Mouse (Mus musculus): ENCODE measurements around the gene Pfdn6. TPM values are rescaled to one million over a fixed set of nuclear protein-coding genes. Genes with fewer than 3 reads are reported as not detected.
"Not testable (repeated sequence)": the region's sequence is repeated elsewhere in the genome, so short reads cannot be mapped to it uniquely, and the experiment has no call there.

The Pfdn6 gene
- polyA plus RNA-seq, 1 experiment from 2014 or later: 145 TPM

GRCm38 (mm10) chr17:33897114-33897794 is 42.9 kb downstream of the Pfdn6 start:
- TF ChIP-seq CTCF (IDR thresholded peaks at IDR 0.05; ENCODE audit: low read depth): peak; percentile 70
- Histone ChIP-seq H3K9me3 (ENCODE audit: low read depth, low read length) (no peaks in the 10 kb centered on the region), H3K9ac (no peak overlapping the region), H3K4me3 (ENCODE audit: low read depth, low read length) (no peak overlapping the region), H3K36me3 (ENCODE audit: insufficient read depth) (no peaks in the 10 kb centered on the region), H3K4me1 (ENCODE audit: insufficient read depth) (no peaks in the 10 kb centered on the region), H3K27me3 (ENCODE audit: insufficient read depth, low read length) (no peaks in the 10 kb centered on the region), H3K4me2 (no peak overlapping the region), H3K27ac (ENCODE audit: low read depth) (no peak overlapping the region)
- WGBS: 37% methylated on average over 6 of the region's 6 CpGs
- DNase-seq (peak; percentile 84), ATAC-seq (ENCODE audit: insufficient read depth) (no peak)

DNA sequence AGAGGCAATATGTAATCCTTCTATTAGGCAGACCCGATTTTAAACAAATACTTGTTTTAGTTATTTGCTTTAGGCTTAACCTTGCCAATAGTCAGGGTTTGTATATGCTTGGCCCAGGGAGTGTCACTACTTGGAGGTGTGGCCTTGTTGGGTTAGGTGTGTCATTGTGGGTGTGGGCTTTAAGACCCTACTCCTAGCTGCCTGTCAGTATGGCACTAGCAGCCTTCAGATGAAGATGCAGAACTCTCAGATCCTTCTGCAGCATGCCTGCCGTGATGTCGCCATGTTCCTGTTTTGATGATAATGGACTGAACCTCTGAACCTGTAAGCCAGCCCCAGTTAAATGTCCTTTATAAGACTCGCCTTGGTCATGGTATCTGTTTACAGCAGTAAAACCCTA is 47.1 kb downstream of the Pfdn6 start:
- H3K9ac ChIP-seq; ATAC-seq (ENCODE audit: insufficient read depth): not testable (repeated sequence)

DNA sequence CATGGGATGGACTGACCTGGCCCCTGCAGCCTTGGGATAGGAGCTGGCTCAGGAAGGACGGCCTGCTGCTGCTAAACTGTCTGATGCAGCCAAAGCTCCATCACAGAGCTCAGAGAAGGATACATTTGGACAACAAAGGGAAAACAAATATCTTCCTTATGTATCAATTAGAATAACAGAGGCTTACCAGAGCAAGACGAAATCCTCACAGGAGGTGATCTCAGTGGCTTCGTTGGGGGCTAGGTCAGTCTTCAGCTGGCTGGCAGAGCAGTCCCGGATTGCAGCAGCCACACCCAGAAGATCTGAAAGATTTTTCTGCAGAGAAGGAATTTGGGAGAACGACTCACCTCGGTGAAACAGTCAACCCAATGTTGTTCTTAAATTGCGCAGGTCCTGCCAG is 47.7 kb downstream of the Pfdn6 start:
- WGBS: 24% methylated on average over 7 of the region's 7 CpGs

More for the DNA sequence above, 47.1 kb downstream of the Pfdn6 start:
- not testable (repeated sequence) for H3K9me3 ChIP-seq (ENCODE audit: low read depth, low read length); H3K4me3 ChIP-seq (ENCODE audit: low read depth, low read length); H3K4me2 ChIP-seq; H3K27me3 ChIP-seq (ENCODE audit: insufficient read depth, low read length); H3K27ac ChIP-seq (ENCODE audit: low read depth); H3K36me3 ChIP-seq (ENCODE audit: insufficient read depth); H3K4me1 ChIP-seq (ENCODE audit: insufficient read depth); DNase-seq
- WGBS: 60% methylated on average over 4 of the region's 4 CpGs

DNA sequence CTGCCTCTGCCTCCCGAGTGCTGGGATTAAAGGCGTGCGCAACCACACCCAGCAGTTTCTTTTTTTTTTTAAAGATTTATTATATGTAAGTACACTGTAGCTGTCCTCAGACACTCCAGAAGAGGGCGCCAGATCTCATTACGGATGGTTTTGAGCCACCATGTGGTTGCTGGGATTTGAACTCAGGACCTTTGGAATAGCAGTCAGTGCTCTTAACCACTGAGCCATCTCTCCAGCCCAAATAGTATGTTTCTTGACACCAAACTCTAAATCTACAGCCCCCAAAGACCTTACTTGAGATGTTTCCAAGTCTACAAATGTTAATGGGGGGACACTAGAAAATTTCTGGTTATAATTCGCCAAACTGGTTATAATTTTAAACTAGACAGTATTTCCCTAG is 48.3 kb downstream of the Pfdn6 start:
- H3K4me2 ChIP-seq; H3K36me3 ChIP-seq (ENCODE audit: insufficient read depth); H3K4me1 ChIP-seq (ENCODE audit: insufficient read depth); H3K27ac ChIP-seq (ENCODE audit: low read depth); H3K9ac ChIP-seq; H3K4me3 ChIP-seq (ENCODE audit: low read depth, low read length); H3K27me3 ChIP-seq (ENCODE audit: insufficient read depth, low read length); ATAC-seq (ENCODE audit: insufficient read depth); DNase-seq; H3K9me3 ChIP-seq (ENCODE audit: low read depth, low read length): not testable (repeated sequence)
- 63% methylated on average over 6 of the region's 6 CpGs for WGBS

More for the DNA sequence above, 47.7 kb downstream of the Pfdn6 start:
- no peak overlapping the region for H3K4me2 ChIP-seq
- no peak overlapping the region for H3K4me3 ChIP-seq (ENCODE audit: low read depth, low read length)
- no peaks in the 10 kb centered on the region for H3K36me3 ChIP-seq (ENCODE audit: insufficient read depth)
- no peak for ATAC-seq (ENCODE audit: insufficient read depth)
- no peaks in the 10 kb centered on the region for H3K27me3 ChIP-seq (ENCODE audit: insufficient read depth, low read length)
- peaks cover 4% of the 10 kb centered on the region; the same call in 1 of the 2 replicates for H3K4me1 ChIP-seq (ENCODE audit: insufficient read depth)
- no peak overlapping the region for H3K9ac ChIP-seq
- no peak for TF ChIP-seq CTCF (IDR thresholded peaks at IDR 0.05; ENCODE audit: low read depth)
- no peaks in the 10 kb centered on the region for H3K9me3 ChIP-seq (ENCODE audit: low read depth, low read length)
- DNase-seq: no peak
- no peak overlapping the region for H3K27ac ChIP-seq (ENCODE audit: low read depth)

DNA sequence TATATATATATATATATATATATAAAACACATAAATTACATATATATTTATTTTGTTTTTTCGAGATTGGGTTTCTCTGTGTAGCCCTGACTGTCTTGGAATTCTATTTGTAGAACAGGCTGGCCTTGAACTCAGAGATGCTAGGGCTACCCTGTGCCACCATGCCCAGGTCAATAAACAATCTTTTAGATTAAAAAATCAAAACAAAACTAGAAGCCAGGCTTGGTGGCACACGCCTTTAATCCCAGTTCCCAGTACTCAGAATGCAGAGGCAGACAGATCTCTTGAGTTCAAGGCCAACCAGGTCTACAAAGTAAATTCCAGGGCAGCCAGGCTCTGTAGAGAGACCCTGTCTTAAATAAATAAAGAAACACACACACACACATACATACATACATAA is 48.8 kb downstream of the Pfdn6 start:
- Histone ChIP-seq H3K4me2 (no peak overlapping the region), H3K9ac (no peak overlapping the region), H3K4me3 (ENCODE audit: low read depth, low read length) (no peak overlapping the region), H3K4me1 (ENCODE audit: insufficient read depth) (peaks cover 4% of the 10 kb centered on the region; the same call in 1 of the 2 replicates), H3K27ac (ENCODE audit: low read depth) (no peak overlapping the region), H3K36me3 (ENCODE audit: insufficient read depth) (0 out of 2 replicates have a peak, but pooled peaks cover under 1% of the 10 kb centered on the region), H3K27me3 (ENCODE audit: insufficient read depth, low read length) (no peaks in the 10 kb centered on the region), H3K9me3 (ENCODE audit: low read depth, low read length) (no peaks in the 10 kb centered on the region)
- ATAC-seq (ENCODE audit: insufficient read depth) (no peak), DNase-seq (no peak)
- no peak for TF ChIP-seq CTCF (IDR thresholded peaks at IDR 0.05; ENCODE audit: low read depth)
- 56% methylated on average over 2 of the region's 2 CpGs for WGBS

DNA sequence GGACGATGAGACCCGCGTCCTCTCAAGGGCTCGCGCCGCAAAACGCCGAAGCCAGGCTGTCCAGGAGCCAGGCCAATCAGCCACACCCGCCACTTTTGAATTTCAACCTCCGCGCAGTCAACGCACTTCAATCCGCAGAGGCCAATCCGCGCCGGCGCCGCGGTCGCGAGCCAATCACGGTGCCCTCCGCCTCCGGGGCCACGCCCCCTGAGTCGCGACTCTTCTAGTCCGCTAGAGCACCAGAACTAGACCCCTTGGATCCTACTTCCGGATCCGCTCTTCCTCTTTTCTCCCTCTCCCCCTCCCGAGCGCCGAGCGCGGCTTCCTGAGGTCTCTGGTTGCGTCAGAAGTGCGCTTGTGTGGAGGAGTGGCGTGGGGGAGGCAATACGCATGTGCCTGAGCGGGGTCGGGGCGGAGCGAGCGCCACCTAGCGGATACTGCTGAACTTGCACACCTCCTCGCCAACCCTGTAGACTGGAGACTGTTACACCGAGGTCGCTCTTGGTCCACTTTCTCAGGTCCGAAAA is 49.5 kb downstream of the Pfdn6 start, which contains the start of gene Kifc1:
Gene Kifc1, minus strand, starts transcription at position 129 of the 527 bp plus-strand sequence.
- 0 out of 2 replicates have a peak, but pooled peaks cover 8% of the 10 kb centered on the region for H3K36me3 ChIP-seq (ENCODE audit: insufficient read depth)
- H3K27ac ChIP-seq (ENCODE audit: low read depth): peak within 1 kb of the TSS; percentile 63; the same call in 1 of the 2 replicates
- TF ChIP-seq CTCF (IDR thresholded peaks at IDR 0.05; ENCODE audit: low read depth): peak; percentile 100
- peak within 1 kb of the TSS; percentile 72 for H3K9ac ChIP-seq
- H3K4me3 ChIP-seq (ENCODE audit: low read depth, low read length): peak within 1 kb of the TSS; percentile 66
- no peaks in the 10 kb centered on the region for H3K9me3 ChIP-seq (ENCODE audit: low read depth, low read length)
- peak within 1 kb of the TSS; percentile 65 for H3K4me2 ChIP-seq
- peak; percentile 99 for ATAC-seq (ENCODE audit: insufficient read depth)
- WGBS: 1% methylated on average over 47 of the region's 49 CpGs
- H3K27me3 ChIP-seq (ENCODE audit: insufficient read depth, low read length): no peaks in the 10 kb centered on the region
- DNase-seq: peak; percentile 100
- peaks cover 4% of the 10 kb centered on the region; the same call in 1 of the 2 replicates for H3K4me1 ChIP-seq (ENCODE audit: insufficient read depth)

- H3K27me3 ChIP-seq (ENCODE audit: insufficient read depth, low read length); H3K9me3 ChIP-seq (ENCODE audit: low read depth, low read length); H3K4me1 ChIP-seq (ENCODE audit: insufficient read depth); DNase-seq; ATAC-seq (ENCODE audit: insufficient read depth): not testable (repeated sequence)
- Histone ChIP-seq H3K4me3 (ENCODE audit: low read depth, low read length) (peak overlapping the region; percentile 66), H3K36me3 (ENCODE audit: insufficient read depth) (0 out of 2 replicates have a peak, but pooled peaks cover 12% of the 10 kb centered on the region), H3K27ac (ENCODE audit: low read depth) (peak overlapping the region; percentile 63; the same call in 1 of the 2 replicates), H3K9ac (peak overlapping the region; percentile 72), H3K4me2 (peak overlapping the region; percentile 65)
- WGBS: 0% methylated on average over 44 of the region's 44 CpGs
These were observed 50.1 kb downstream of the Pfdn6 start for GRCm38 (mm10) chr17:33889941-33890532.

Other genes with a start within 250 kb of the Pfdn6 start
- gene March2, start 221.7 kb downstream of the Pfdn6 start, polyA plus RNA-seq (2014; fragmentation: Nextera tagmentation; extraction: Ambion mirVana): 45.3 and 46.4 TPM in 2 replicates
- 241 and 278 TPM in 2 replicates for gene Rab11b, start 179.8 kb downstream of the Pfdn6 start, polyA plus RNA-seq (2014; fragmentation: Nextera tagmentation; extraction: Ambion mirVana)
- 31.9 and 35.4 TPM in 2 replicates for gene Angptl4, start 158.5 kb downstream of the Pfdn6 start, polyA plus RNA-seq (2014; fragmentation: Nextera tagmentation; extraction: Ambion mirVana)
- 65.1 and 65.4 TPM in 2 replicates for gene Kank3, start 129.8 kb downstream of the Pfdn6 start, polyA plus RNA-seq (2014; fragmentation: Nextera tagmentation; extraction: Ambion mirVana)
- gene Rps28, start 115.8 kb downstream of the Pfdn6 start, polyA plus RNA-seq (2014; fragmentation: Nextera tagmentation; extraction: Ambion mirVana): 1,180 and 1,276 TPM in 2 replicates
- 470 and 474 TPM in 2 replicates for gene Ndufa7, start 115.8 kb downstream of the Pfdn6 start, polyA plus RNA-seq (2014; fragmentation: Nextera tagmentation; extraction: Ambion mirVana)
- gene Cd320, start 97.3 kb downstream of the Pfdn6 start, polyA plus RNA-seq (2014; fragmentation: Nextera tagmentation; extraction: Ambion mirVana): 71.1 and 76.3 TPM in 2 replicates
- gene Gm7029, start 66.5 kb downstream of the Pfdn6 start, polyA plus RNA-seq (2014; fragmentation: Nextera tagmentation; extraction: Ambion mirVana): not detected in 2 replicates
- gene Kifc1, start 49.7 kb downstream of the Pfdn6 start, polyA plus RNA-seq (2014; fragmentation: Nextera tagmentation; extraction: Ambion mirVana): 8.3 and 9.3 TPM in 2 replicates
- 0.32 TPM in 1 of 2 replicates, not detected in the other for gene Platr17, start 35.2 kb downstream of the Pfdn6 start, polyA plus RNA-seq (2014; fragmentation: Nextera tagmentation; extraction: Ambion mirVana)
- gene Daxx, start 30.9 kb downstream of the Pfdn6 start, polyA plus RNA-seq (2014; fragmentation: Nextera tagmentation; extraction: Ambion mirVana): 39.3 and 47.1 TPM in 2 replicates
- gene Tapbp, start 24.4 kb downstream of the Pfdn6 start, polyA plus RNA-seq (2014; fragmentation: Nextera tagmentation; extraction: Ambion mirVana): 30.1 and 31.4 TPM in 2 replicates
- gene Zbtb22, start 24.4 kb downstream of the Pfdn6 start, polyA plus RNA-seq (2014; fragmentation: Nextera tagmentation; extraction: Ambion mirVana): 11.1 and 13.2 TPM in 2 replicates
- 38.2 and 49.1 TPM in 2 replicates for gene Rgl2, start 10.8 kb downstream of the Pfdn6 start, polyA plus RNA-seq (2014; fragmentation: Nextera tagmentation; extraction: Ambion mirVana)
- gene Wdr46, start 317 bp upstream of the Pfdn6 start, polyA plus RNA-seq (2014; fragmentation: Nextera tagmentation; extraction: Ambion mirVana): 29.5 and 37.2 TPM in 2 replicates
- gene B3galt4, start 11.1 kb upstream of the Pfdn6 start, polyA plus RNA-seq (2014; fragmentation: Nextera tagmentation; extraction: Ambion mirVana): 2.3 and 2.6 TPM in 2 replicates
- gene Vps52, start 15.5 kb upstream of the Pfdn6 start, polyA plus RNA-seq (2014; fragmentation: Nextera tagmentation; extraction: Ambion mirVana): 34.2 and 34.8 TPM in 2 replicates
- 2,038 and 2,085 TPM in 2 replicates for gene Rps18, start 15.7 kb upstream of the Pfdn6 start, polyA plus RNA-seq (2014; fragmentation: Nextera tagmentation; extraction: Ambion mirVana)
- 24.4 and 32.9 TPM in 2 replicates for gene H2-K1, start 60.0 kb upstream of the Pfdn6 start, polyA plus RNA-seq (2014; fragmentation: Nextera tagmentation; extraction: Ambion mirVana)
- gene Ring1, start 84.3 kb upstream of the Pfdn6 start, polyA plus RNA-seq (2014; fragmentation: Nextera tagmentation; extraction: Ambion mirVana): 5.6 and 6.6 TPM in 2 replicates
- gene H2-Ke6, start 87.7 kb upstream of the Pfdn6 start, polyA plus RNA-seq (2014; fragmentation: Nextera tagmentation; extraction: Ambion mirVana): 35.9 and 40.6 TPM in 2 replicates
- 102 and 105 TPM in 2 replicates for gene Slc39a7, start 91.3 kb upstream of the Pfdn6 start, polyA plus RNA-seq (2014; fragmentation: Nextera tagmentation; extraction: Ambion mirVana)
- gene Rxrb, start 91.5 kb upstream of the Pfdn6 start, polyA plus RNA-seq (2014; fragmentation: Nextera tagmentation; extraction: Ambion mirVana): 30.3 and 35.3 TPM in 2 replicates
- 4.3 and 5.0 TPM in 2 replicates for gene Col11a2, start 99.1 kb upstream of the Pfdn6 start, polyA plus RNA-seq (2014; fragmentation: Nextera tagmentation; extraction: Ambion mirVana)
- gene H2-Oa, start 152.0 kb upstream of the Pfdn6 start, polyA plus RNA-seq (2014; fragmentation: Nextera tagmentation; extraction: Ambion mirVana): 0.26 TPM in 1 of 2 replicates, not detected in the other
- 9.8 and 15.5 TPM in 2 replicates for gene H2-DMa, start 179.2 kb upstream of the Pfdn6 start, polyA plus RNA-seq (2014; fragmentation: Nextera tagmentation; extraction: Ambion mirVana)
- 153 TPM in 2 replicates for gene Brd2, start 182.3 kb upstream of the Pfdn6 start, polyA plus RNA-seq (2014; fragmentation: Nextera tagmentation; extraction: Ambion mirVana)
- gene H2-DMb2, start 203.0 kb upstream of the Pfdn6 start, polyA plus RNA-seq (2014; fragmentation: Nextera tagmentation; extraction: Ambion mirVana): 0.91 and 1.1 TPM in 2 replicates
- gene H2-DMb1, start 212.7 kb upstream of the Pfdn6 start, polyA plus RNA-seq (2014; fragmentation: Nextera tagmentation; extraction: Ambion mirVana): 1.1 TPM in 2 replicates
- gene Tap1, start 247.2 kb upstream of the Pfdn6 start, polyA plus RNA-seq (2014; fragmentation: Nextera tagmentation; extraction: Ambion mirVana): 3.5 and 4.0 TPM in 2 replicates
- 3.4 and 4.5 TPM in 2 replicates for gene Psmb9, start 247.4 kb upstream of the Pfdn6 start, polyA plus RNA-seq (2014; fragmentation: Nextera tagmentation; extraction: Ambion mirVana)

Data from lung, embryonic 14.5 days (tissue).